Mouse (Mus musculus): ENCODE results near the gene Eif2s1.

Gene Eif2s1

DNA sequence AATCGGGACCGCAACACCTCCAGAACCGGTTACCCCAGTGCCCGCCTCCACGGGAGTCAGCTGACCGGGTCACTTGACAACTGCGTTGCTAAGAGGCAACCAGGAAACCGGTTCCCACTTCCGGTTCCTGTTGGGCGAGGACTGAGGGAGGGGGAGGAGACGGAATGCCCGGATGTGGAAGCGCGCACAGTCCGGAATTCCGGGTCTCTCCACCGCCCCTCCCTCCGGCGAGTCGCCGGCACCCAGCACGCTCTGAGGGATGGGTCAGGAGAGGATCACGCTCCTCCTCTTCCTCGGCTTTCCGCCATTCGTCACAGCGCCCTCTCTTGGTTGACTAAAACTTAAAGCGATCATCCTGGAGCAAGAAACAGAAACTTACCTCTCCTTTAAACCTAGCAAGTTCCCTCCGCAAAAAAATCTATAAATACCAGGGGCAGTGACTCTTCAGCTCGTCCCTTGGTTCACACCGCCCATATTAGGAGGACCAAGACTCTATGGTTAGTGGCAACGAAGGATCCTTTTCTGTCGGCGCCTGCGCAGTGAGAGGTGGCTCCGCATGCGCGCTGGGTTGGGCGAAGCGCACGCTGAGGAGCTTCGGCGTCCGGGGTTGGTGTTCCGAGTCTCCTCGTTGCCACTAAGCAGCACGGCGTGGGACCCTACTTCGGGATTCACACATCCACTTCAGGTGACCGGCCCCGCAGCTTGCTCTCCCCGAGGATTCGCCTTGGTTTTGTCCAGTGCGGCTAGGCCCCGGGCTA, at the start of gene Eif2s1, which contains the start of gene Atp6v1d:
Gene Eif2s1, plus strand, starts transcription at position 324 of the 758 bp plus-strand sequence.
Gene Atp6v1d, minus strand, starts transcription at position 143 of the 758 bp plus-strand sequence.
- peak; percentile 95 to 97 for DNase-seq (ENCODE audit: low spot score in 2 of 2)

DNA sequence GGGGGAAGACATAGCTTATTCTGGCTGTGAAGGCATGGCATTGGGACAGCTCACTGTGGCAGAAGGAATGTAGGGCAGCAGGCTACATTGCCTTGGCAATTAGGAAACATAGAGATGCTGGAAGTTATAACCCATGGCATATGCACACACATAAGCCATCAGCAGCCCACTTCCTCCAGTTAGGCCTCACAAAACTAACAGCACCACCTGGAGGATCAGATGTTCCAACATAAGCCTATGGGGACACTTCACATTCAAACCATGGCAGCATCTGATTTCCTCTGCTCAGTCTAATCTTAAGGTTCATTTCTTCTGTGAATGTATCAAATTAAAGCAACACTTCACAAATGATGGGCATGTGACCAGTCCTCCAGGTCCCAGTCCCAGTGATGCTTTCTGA, 47.2 kb upstream of the Eif2s1 start:
- no peak for DNase-seq (ENCODE audit: low spot score in 2 of 2)

DNA sequence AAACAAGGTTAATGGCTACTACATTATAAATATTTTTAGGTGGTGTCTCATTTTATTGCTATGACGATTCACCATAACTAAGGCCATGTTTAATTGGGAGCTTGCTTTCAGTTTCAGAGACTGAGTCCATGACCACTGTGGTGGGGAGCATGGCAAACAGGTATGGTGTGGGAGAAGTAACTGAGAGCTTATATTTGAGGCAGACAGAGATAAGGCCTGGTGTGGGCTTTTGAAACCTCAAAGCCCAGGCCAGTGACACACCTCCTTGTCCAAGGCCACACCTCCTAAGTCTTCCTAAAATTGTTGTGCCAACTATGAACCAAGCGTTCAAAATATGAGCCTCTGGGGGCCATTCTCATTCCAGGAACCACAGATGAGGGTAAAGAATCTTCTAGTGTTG, 27.1 kb upstream of the Eif2s1 start:
- DNase-seq (ENCODE audit: low spot score in 2 of 2), result no peak

DNA sequence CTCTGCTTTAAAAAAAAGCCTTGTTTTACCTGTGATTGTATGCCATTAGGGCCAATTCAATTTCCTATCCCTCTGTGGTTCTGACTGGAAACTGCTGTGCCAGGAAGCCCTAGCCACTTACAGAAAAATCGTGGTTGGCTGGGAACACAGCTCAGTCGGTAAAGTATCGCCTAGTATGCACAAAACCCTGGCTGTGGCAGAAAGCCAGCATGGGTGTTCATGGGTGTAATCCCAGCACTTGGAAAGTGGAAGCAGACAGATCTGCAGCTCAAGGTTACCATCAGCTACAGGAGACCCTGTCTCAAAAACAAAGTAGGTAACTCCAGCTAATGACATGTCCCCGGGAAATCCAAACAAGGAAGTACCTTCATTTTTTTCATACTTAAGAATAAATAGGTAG, 21.7 kb upstream of the Eif2s1 start:
- no peak for DNase-seq (ENCODE audit: low spot score in 2 of 2)

DNA sequence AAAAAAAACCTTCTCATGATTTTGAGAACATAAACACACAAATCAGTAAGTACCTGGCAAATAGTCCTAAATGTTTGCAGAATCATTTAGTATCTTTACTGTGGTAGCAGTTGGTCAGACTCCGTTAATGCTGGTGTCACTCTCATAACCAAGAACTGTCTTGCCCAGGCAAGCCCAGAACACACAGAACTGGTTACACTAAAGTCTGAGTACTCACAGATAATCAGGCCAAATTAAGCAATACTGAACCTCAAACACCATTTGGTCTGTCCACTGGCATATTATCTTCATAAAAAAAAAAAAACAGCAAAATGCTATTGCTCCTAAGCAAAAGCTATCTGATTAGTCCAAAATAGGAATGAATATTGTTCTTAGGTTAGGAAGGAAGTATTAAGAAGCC, 19.2 kb upstream of the Eif2s1 start:
- no peak for DNase-seq (ENCODE audit: low spot score in 2 of 2)

DNA sequence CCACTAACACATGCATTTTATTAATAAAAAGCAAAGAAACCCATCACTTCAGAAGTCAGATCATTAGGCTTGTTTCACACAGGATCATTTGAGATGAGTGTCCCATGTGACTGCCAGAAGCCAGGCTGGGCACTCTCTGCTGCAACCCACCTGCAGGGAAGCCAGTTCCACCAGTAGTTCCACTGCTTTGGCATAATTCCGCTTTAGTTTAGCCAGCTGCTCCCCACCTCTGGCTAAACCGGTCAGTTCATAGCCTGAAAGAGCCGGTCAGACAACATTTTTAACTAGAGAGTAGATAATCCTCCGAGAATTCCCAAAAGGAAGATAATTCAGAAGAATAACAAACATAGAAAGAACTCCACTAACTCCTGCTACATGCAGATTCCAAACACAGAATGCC, 13.4 kb upstream of the Eif2s1 start:
- DNase-seq (ENCODE audit: low spot score in 2 of 2), result no peak

DNA sequence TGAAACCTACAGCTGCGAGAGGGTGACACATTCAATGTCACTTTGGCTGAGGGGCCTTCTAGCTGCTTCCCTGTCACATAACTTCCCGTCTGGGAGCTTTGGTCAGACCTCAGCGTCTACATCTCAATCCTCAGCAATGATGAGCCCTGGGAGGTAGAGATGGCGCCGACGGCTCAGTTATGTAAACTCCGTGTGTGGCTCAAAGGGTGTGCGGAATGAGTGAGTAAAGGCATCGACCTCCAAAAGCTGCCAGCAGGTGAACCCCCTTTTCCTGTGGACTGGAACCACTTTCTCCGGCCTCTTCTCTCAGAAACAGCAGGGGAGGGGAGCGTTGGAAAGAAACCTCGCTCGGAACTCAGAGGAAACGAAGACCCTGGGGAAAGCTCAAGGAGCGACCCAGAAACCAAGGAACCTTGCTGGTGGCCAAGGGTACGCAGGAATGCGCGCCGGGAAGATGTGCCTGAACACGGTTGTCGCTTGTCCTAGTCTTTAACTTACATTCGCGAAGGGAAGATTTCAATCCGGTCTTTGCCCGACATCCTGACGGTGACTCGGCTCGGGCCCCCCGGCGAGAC, 611 bp upstream of the Eif2s1 start:
- no peak for DNase-seq (ENCODE audit: low spot score in 2 of 2)

DNA sequence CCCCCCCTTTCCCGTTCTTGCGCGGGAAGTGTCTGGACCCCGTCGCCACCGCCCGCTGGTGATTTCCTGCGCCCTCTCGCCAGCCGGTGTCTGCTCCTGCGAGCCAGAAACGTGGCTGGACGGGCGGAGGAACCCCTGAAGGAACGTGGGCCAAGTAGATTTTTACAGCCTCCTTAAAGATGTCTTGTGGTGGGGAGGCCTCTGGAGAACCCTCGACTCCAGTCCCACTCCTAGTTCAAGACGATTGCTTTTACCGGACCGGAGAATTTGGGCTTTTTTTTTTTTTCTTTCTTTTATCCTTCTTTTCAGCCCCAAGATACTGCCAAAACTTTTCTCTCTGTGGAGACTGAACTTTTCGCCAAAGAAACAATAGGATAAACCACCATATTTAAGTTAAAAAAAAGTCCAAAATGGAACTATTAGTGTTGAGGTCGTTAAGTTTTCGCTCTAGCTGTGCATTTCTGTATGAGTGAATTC, 673 bp downstream of the Eif2s1 start:
- DNase-seq (ENCODE audit: low spot score in 2 of 2), result no peak

DNA sequence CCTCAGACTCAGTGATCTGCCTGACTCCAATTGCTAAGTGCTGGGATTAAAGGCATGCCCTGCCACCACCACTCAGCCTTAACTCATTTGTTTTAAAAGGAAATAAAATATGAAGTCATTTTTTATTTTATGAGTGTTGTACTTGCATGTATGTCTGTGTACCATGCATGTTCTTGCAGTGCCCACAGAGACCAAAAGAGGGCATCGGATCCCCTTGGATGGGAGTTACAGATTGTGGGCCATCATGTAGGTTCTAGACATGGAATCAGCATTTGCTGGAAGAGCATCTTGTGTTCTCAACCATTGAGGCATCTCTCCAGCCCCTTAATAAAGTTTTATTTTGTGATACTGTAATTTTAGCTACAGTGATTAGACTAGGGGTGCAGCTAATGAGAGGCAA, 3.8 kb downstream of the Eif2s1 start:
- peak; percentile 63 to 75 for DNase-seq (ENCODE audit: low spot score in 2 of 2)

DNA sequence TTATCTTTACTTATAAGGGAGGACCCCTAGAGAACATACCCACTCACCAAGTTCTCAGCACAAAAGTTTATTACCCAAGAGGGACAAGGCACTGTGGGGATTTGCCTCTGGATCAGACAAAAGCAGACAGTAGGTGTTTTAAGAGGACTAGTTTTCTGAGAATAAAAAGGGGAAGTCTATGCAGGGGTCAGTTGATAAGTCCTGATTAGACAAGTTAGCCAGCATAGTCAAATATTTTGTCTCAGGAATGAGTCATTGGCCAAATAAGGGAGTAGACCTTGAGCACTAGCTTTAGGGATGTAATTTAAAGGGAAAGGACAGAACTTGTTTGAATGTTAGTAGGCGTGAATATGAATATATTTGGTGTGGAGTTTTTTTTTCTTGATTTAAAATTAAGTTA, 6.5 kb downstream of the Eif2s1 start:
- no peak for DNase-seq (ENCODE audit: low spot score in 2 of 2)

DNA sequence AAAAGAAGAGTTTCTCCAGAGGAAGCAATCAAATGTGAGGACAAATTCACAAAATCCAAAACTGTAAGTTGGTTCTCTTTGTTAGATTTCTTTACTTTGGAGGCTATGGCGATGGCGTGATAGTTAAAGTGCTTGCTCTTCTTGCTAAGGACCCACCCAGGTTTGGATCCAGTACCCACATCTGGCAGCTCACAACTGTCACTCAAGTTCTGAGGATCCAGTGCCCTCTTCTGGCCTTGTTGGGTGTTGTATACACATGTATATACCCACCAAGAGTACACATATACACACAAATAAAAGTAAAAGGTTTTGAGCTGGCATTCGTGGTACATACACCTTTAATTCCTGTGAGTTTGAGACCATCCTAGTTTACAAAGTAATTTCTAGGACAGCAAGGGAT, 13.0 kb downstream of the Eif2s1 start:
- DNase-seq (ENCODE audit: low spot score in 2 of 2), result no peak

DNA sequence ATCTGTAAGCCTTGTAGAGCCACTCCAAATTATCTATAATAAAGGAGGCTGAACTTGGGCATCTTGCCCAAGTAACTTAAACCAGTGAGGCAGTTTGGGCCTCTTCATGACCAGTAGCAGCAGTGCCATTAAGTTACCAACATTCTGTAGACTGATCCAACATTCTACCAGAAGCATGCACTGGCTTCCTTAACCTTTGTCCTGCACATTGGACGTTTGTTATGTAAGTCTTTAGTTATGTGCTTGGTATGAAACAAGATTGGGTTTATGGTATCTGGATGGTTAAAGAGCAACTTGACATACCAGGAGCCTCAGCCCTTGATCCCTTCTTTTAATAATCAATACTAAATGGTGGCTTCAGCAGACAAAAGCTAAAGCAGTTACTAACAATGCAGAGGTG, 28.4 kb downstream of the Eif2s1 start:
- DNase-seq (ENCODE audit: low spot score in 2 of 2), result no peak

DNA sequence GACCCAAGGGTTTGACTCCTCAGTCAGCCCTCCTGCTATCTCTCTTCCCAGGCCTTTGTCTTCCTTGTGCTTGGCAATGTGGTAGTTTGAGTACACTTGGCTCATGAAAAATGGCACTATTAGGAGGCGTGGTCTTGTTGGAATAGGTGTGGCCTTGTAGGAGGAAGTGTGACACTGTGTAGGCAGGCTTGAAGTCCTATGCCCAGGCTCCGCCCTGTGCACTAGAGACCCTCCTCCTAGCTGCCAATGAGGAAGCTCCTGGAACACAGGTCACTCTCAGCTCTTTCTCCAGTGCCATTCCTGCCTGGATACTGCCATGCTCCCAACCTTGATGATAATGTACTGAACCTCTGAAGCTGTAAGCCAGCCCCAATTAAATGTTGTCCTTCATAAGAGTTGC, 29.5 kb downstream of the Eif2s1 start:
- no peak for DNase-seq (ENCODE audit: low spot score in 2 of 2)

DNA sequence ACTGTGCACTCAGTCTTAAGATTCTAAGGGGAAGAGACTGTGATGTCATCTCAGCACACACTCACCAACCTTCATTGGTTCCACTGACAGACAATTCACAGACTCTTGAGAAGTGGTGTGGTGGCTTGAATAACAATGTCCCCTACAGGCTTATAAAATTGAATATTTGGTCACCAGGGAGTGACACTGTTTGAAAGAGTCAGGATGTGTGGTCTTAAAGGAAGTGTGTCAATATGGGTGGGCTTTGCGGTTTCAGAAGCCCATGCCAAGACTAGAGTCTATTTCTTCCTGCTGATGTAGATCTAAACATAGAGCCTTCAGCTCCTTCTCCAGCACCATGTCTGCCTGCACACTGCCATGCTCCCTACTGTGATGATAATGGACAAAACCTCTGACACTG, 36.2 kb downstream of the Eif2s1 start:
- DNase-seq (ENCODE audit: low spot score in 2 of 2), result no peak

DNA sequence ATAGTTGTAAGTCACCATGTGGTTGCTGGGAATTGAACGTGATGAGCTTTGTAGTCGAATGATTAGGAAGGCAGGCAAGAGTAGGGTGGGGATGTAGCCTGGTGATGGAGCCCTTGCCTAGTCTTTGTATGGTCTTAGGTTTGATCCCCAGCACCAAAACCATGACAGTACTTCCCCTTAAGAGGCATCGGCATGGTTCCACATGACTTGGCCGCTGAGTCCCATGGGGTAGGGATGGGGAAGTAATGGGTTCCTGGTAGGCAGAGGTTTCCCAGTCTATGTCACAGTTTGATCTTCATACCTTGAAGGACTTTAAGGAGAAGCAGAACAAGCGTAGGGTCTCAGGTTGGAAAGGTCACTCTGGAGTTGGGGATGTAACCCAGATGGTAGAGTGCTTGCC, 39.8 kb downstream of the Eif2s1 start:
- DNase-seq (ENCODE audit: low spot score in 2 of 2), result no peak

DNA sequence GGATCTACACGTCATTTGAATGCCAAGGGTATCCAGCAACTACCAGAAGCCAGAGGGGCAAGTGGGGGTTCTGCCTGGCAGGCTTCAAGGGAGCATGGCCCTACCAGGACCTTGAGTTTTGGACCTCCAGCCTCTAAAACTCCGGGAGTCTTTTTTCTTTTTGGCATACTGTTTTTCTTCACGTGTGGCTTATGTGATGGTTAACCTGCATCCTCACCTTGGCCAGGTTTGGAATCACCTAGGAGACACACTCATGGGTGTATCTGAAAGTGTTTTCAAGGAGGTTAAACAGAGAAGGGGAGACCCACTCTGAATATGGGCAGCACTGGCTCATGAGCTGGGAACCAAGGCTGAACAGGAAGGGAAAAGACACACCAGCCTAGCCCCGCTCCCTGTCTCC, 41.7 kb downstream of the Eif2s1 start:
- DNase-seq (ENCODE audit: low spot score in 2 of 2), result no peak

DNA sequence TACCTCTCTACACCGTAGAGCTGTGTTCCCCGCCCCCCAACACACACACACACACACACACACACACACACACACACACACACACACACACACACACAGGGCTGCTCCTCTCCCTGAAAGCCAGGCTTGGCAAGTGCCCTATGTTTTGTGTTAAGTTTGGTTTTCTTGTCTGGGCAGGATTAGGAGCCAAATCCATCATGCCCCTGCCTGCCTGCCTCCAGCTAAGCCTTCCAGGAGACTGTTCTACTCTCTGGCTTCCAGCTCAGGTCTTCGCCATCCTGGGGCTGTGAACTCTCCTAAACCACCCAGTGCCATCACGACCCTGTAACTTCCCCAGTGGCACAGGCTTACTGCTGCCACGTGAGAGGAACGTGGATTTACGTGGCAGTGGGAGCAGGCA, 42.9 kb downstream of the Eif2s1 start:
- DNase-seq (ENCODE audit: low spot score in 2 of 2), result no peak

DNA sequence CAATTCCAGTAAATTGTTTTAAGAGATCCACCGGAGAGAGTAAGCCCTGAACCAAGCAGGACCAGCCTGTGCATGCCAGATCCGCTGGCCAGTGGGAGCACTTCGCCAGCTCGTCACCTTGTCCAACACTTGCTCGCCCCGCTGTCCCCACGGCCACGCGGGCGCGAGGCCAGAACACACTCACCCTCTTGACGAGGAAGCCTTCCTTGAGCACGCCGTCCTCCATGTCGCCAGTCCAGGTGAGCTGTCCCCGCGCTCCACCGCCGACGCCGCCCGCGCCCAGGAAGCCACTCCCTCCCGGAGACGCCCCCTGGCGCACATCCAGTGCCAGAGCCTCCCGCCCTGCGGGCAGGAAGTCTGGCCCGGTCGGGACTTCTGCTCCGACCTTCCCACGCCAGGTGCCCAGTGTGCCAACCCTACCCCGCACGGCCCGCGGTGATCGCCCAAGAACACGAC, 45.1 kb downstream of the Eif2s1 start, which contains the start of gene Plek2:
Gene Plek2, minus strand, starts transcription at position 258 of the 456 bp plus-strand sequence.
- DNase-seq (ENCODE audit: low spot score in 2 of 2), result peak; percentile 89 to 94

DNA sequence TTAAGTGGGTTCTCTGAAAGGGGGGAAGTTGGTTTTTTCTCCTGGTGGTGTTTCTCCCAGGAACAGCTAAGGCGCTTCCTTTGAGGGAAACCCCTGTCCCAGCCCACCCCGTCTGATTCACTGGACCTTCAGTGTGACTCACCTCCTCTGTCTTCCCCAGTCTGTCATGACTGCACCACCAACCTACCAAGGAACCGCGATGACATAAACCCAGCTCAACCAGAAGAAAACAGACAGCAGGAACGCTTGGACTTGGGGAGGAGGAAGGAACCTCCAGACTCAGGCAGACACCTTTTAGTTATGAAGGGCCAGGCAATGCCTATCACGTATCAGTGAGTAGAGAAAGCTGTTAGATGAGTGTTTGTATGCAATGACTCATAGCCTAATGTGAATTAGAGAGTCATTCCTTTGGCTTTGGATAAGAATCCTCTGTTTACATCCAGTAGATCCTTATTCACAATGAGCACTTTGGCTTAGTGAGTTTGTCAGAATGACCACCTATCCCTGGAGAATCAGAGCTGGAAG, 46.5 kb downstream of the Eif2s1 start:
- DNase-seq (ENCODE audit: low spot score in 2 of 2), result no peak

DNA sequence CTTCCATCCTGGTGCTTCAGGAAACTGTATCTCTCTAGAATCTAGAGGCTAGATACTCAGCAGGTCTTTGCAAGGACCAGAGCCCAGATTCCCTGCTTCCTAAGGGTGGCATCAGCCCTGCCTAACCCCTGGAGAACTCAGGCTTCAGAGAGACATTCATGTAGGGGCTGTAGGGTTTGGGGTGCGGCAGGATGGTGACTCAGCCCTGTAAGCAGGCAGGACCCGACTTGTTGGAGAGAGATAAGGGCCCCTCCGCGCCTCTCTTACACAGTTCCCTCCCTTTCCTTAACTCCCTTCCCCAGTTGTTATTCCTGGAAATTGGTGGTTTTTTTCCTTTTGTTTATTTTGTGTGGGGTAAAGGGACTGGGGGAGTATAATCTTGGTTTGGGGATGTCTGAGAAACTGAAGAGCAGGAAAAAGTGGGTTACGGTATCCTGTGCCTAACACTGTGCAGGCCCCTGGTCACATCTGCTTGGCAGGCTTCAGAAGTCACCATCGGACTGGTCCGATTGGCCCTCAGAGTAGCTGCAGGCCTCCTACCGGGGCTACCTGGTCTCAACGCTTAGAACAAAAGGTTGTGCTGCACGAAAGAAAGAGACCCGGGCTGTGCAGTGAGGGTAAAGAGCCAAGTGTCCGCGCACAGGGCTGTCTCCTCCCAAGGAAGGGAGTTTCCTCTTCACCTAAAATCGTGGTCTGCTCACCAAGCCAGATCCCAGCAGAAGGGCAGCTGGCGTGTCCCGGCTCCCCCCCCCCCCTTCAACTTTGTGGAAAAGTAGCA, 49.3 kb downstream of the Eif2s1 start:
- DNase-seq (ENCODE audit: low spot score in 2 of 2), result peak; percentile 76 to 83

DNA sequence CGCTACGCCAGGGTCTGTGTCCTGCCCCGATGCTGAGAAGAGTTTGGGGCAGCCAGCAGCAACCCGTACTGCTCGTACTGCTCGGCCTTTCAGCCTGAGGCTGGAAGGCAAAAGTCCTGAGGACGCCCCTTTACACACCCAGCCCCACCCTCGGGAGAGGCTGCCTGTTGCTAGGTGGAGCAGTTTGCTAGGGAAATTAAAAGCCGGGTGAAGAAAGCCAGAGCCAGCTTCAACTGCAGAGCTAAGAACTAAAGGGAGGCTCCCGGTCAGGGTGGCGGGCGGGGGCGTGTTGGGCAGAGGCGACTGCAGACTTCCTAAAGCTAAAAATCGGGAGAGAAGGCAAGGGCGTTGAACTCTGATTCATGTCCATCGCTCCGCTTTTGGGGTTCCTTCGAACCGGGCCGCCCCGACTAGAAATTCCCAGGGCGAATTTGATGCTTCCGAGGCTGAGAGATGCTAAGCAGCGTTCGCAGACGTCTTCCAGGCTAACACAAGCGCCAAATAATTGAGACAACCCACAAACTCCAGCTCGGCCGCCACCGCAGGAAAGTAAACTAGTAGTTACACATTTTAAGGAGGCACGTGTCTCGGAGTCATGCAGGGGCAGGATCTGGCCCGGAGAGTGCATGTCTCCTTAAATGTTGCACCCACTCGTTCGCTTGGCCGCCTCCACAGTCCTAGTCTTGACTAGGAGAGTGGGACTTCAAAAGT, 50.2 kb downstream of the Eif2s1 start:
- peak; percentile 82 to 84 for DNase-seq (ENCODE audit: low spot score in 2 of 2)

DNA sequence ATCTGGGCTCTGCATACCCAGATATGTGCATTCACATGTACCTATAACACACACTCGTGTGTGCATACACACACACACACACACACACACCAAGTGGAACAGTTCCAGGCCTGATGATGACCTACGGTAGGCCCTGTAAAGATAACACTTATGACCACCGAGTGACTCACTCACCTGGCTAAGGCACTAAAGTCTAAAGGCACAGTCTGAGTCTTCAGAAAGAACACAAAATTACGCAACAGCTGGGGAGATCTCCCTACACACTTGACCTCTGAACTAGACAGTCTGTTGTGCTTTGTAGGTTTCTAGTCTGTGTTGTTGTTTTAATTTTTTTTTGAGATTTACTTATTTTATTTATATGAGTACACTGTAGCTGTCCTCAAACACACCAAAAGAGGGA, 52.8 kb downstream of the Eif2s1 start:
- no peak for DNase-seq (ENCODE audit: low spot score in 2 of 2)

All from spleen, postnatal 4 days (tissue).